Mouse (Mus musculus) cortical plate, adult 2 months (tissue): ENCODE measurements around the gene Slc7a5.

Source experiments
- CTCF ChIP-seq: fragments of 200-500 bp; IDR thresholded peaks from 2 replicates; pipeline ENCODE4 v1.5.1; 2011; ENCODE audit warnings: mild to moderate bottlenecking, control low read depth, low read length; ENCODE audit not compliant: insufficient read depth; ENCODE audit errors: extremely low read depth
- POLR2A ChIP-seq: fragments of 200-500 bp; IDR thresholded peaks from 2 replicates; pipeline ENCODE4 v1.6.1; 2011; ENCODE audit warnings: mild to moderate bottlenecking, low read length, control low read depth; ENCODE audit not compliant: insufficient read depth; ENCODE audit errors: extremely low read depth

GRCm38 (mm10) chr8:121877828-121878480, 29.5 kb downstream of the Slc7a5 start:
- TF ChIP-seq CTCF (no peak), POLR2A (no peak)
